Mouse (Mus musculus) brain, embryonic 14.5 days (tissue): ENCODE measurements around the gene Coro2b. TPM values are rescaled to one million over a fixed set of nuclear protein-coding genes. Genes with fewer than 3 reads are reported as not detected.

Experiments
- DNase-seq: peaks from one replicate; pipeline ENCODE4 v3.0.0-alpha.2; 2011; ENCODE audit warnings: low read depth
- CTCF ChIP-seq: fragments of 200-500 bp; IDR thresholded peaks from 2 replicates; pipeline ENCODE4 v1.5.1; 2012; ENCODE audit warnings: inconsistent platforms, mild to moderate bottlenecking, moderate library complexity, borderline replicate concordance; ENCODE audit not compliant: insufficient read depth, insufficient read length; ENCODE audit errors: extremely low read depth
- POLR2A ChIP-seq: fragments of 200-500 bp; IDR thresholded peaks from 2 replicates; pipeline ENCODE4 v1.6.1; 2012; ENCODE audit warnings: mild to moderate bottlenecking, inconsistent platforms, borderline replicate concordance; ENCODE audit not compliant: poor library complexity, insufficient read depth, insufficient read length, severe bottlenecking; ENCODE audit errors: extremely low read depth
- polyA plus RNA-seq: library from polyadenylated mRNA; depleted of rRNA; stranded (reverse); fragments of >200 nt; gene quantifications from 2 replicates; pipeline ENCODE4 v1.2.3, GENCODE M21; 2012

The Coro2b gene
- polyA plus RNA-seq, 1 experiment = 92.7 TPM

- TF ChIP-seq POLR2A (no peak), CTCF (no peak)
- DNase-seq = no peak
Observed at GRCm38 (mm10) chr9:62423871-62424270, 113.0 kb downstream of the Coro2b start.

DNA sequence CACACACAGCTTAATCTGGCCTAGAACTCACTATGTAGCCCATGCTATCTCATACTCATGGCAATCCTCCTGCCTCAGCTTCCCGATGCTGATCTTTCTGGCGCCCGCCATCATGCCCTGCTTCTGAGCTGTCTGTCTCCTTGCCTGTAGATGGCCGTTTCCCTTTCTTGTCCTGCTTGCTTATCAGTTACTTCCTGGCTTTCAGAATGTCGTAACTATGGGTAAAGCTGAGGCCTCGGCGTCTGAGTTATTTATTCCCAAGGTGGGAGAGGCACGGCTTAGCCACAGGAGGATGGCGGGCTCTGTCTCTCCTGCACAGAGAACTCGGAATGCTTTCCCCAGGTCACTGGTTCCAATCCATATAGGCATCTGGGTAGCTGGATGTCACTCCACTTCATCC lies 113.9 kb downstream of the Coro2b start:
- no peak for DNase-seq
- TF ChIP-seq CTCF (no peak), POLR2A (no peak)

GRCm38 (mm10) chr9:62421911-62422310 lies 114.9 kb downstream of the Coro2b start:
- TF ChIP-seq POLR2A = no peak
- DNase-seq = no peak

DNA sequence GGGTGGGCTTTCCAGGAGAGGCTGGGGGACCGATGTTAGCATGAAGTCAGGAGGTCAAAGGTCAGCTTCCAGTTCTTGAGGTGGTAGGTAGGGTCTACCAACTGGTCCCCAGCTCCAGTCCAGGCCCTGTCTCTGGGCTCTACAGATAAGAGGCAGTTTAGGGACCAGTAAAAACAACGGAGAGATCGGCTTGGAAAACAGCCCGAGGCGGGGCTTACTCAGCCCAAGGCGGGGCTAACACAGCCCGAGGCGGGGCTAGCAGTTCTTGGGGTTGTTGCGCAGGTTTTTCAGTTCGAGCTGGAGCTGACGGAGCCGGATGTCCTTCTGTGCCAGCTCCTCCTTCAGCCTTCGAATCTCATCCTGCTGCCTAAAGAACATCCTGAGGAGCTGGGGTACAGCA lies 115.8 kb downstream of the Coro2b start:
- peak; percentile 66 for DNase-seq
- no peak for TF ChIP-seq POLR2A
- TF ChIP-seq CTCF = no peak

DNA sequence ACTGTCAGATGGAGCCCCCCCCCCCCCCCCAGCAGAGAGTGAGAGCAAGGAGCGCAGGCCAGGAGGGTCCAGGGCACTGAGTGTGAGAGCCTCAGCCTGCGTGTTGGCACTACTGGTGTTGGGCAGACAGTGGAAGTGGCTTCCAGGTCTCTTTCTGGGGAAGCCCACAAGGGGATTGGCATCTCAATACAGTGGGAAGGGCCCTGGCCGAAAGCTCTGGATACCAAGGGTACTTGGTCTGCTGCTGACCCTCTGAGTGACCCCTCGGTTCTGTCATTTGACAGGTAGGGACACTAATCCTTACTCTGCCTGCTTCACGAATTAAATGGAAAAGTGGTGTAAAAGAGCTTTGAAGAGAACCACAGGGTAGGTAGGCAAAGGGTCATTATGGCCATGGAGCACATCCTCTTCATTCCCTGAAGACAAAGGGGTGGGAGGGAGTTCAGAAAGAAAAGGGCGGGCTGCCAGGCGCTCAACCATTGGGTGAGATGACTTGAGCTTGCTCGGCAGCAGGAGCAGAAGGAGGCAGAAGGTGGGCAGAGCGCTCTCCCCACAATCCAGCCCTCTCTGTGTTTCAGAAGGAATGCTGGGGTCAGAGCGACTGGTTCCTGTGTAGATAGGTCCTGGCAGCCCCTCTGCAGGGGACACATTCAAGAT lies 116.5 kb downstream of the Coro2b start:
- TF ChIP-seq CTCF (no peak), POLR2A (no peak)
- DNase-seq = peak; percentile 43

- no peak for DNase-seq
Observed at GRCm38 (mm10) chr9:62418742-62419141, 118.1 kb downstream of the Coro2b start.

DNA sequence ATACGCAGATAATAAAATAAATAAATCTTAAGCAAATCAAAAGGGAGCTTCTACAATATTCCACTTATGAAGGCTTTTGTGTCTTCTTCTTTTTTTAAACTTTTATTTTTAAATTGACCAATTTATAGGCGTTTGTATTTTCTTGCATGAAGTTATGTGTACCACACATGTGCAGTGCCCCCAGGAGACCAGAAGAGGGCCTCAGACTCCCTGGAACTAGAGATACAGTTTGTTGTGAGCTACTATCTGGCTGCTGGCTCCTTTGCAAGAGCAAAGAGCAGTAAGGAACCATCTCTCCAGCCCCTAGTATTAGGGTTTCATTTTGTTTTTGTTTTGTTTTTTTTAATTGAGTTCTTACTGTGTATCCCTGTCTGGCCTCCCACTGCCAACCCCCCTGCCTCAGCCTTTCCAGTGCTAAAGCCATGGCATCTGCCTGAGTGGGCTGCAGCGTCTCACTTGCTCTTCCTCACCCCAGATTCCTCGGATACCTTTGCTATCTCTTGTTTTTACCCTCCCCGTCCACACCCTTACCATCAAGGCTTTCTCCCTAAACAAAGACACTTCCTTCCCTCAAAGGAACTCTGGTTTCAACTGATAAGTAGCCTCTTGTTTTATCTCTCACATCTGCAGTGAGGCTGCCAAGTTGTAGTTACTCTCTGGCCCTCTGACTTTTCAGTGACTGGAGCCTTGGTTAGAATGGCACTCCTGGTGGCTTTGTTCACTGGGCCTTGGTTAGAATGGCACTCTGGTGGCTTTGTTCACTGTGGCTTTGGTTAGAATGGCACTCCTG lies 129.3 kb downstream of the Coro2b start:
- no peak for DNase-seq
- TF ChIP-seq CTCF = peak; percentile 11; the same call in 1 of the 2 replicates
- TF ChIP-seq POLR2A = no peak

More at GRCm38 (mm10) chr9:62418742-62419141, 118.1 kb downstream of the Coro2b start:
- TF ChIP-seq POLR2A (no peak), CTCF (peak; percentile 68)

DNA sequence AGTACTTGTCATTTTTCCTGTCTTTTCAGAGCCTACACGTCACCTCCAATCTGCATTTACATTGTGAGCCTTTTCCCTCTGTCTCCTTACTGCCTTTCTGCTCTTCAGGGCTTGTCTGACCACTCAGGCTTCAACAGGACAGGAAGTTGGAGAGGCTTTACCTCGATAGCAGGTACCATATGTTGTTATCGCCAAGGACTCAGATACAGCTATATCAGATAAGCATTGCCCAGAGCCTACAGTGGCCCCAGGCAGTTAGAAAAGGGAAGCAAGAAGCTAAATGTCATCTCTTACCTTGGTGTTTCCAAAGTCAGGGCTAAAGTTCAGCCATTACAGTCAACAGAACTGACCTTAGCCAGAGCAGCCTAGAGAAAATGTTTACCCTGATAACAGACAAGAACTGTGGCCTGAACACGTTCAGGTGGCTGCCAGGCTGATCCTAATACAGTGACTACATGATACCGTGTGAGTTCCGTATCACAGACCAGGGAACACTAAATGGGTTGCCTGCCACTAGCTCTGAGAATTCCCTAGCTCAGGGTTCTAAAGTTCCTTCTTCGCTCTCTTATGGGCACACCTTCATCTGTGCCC lies 130.3 kb downstream of the Coro2b start:
- DNase-seq = no peak
- TF ChIP-seq CTCF (no peak), POLR2A (no peak)

GRCm38 (mm10) chr9:62401589-62401988 lies 135.3 kb downstream of the Coro2b start:
- TF ChIP-seq POLR2A = no peak
- TF ChIP-seq CTCF = no peak

GRCm38 (mm10) chr9:62400531-62401170 lies 136.2 kb downstream of the Coro2b start:
- no peak for TF ChIP-seq POLR2A
- no peak for TF ChIP-seq CTCF
- DNase-seq = no peak

More at GRCm38 (mm10) chr9:62401589-62401988, 135.3 kb downstream of the Coro2b start:
- no peak for DNase-seq

GRCm38 (mm10) chr9:62394163-62394562 lies 142.7 kb downstream of the Coro2b start:
- TF ChIP-seq CTCF = no peak
- TF ChIP-seq POLR2A = no peak
- DNase-seq = no peak

DNA sequence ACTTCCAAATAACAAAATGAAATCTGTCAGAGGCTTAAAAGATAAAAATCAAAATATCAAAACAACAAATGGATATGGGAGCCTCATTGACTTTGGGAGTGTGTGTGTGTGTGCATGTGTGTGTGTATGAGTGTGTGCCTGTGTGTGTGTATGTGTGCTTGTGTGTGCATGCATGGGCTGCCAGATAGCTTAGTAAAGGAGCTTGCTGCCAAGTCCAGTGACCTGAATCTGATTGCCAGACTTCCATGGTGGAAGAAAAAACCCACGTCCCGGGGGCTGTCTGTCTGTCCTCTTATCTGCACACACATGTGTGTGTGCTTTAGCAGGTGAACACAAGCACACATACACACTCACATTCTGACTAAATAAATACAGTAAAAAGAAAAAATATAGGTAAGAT lies 143.3 kb downstream of the Coro2b start:
- DNase-seq = no peak
- TF ChIP-seq POLR2A (no peak), CTCF (no peak)
